Mouse (Mus musculus) kidney, adult 18-20 months (tissue): ENCODE measurements around the gene Gm20388.

Experiments
- DNase-seq: peaks from one replicate; pipeline ENCODE4 v3.0.0; 2021

Gene Gm20388

GRCm38 (mm10) chr8:120959470-120959891 lies 1048.8 kb downstream of the Gm20388 start:
- DNase-seq, result no peak

DNA sequence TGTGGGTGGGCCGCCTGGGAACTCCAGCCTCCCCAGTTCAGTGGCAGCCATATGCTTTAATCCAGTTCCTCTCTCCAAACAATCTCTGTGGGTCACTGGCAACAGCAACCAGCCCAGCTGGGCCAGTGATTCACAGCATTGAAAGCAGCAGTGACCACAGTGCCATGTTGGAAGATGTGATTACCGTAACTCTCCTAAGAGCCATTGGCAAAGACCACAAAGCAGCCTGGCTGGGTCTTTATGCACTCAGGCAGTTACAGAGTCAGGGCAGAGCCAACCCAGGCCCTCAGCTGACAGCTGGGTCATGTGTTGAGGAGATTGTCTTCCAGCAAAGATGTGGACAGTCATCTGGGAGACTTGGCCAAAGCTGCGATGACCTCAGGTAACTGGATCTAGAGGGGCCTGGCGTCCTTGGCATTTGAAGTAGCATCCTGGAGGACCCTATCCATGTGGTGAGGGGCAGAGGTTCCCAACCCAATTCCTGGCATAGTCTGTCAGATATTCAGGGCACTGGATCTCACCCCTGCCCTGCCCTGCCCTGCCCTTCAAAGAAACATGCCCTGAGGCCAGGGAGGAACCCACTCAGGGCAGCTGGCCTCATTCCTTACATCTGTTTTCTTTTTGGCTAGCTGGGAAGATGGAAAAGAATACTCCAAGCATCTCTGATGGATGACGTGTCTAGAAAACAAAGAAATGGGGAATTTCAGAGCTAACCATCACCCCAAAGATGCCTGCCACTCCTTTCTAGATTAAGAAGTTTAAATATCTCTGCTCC lies 1052.2 kb downstream of the Gm20388 start:
- DNase-seq, result no peak

DNA sequence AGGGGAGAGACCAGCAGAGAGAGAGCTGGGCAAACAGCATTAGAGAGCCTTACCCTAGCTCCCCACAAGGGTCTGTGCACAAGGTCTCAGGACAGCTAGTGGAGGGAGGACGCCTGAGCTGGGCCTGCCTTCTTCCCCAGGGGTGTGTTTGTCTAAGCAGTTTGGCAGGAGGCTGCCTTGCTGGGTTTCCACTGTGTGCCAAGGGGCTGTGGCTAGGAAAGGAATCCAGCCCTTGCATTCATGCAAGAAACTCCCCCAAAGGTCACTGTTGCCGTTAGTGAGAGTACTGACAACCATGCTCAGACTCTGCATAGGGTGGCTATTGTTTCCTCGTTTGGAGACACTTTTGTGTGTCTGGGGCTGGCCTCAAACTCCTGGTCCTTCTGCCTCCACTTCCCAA lies 1055.9 kb downstream of the Gm20388 start:
- no peak for DNase-seq

GRCm38 (mm10) chr8:120968308-120968707 lies 1057.7 kb downstream of the Gm20388 start:
- DNase-seq, result no peak

DNA sequence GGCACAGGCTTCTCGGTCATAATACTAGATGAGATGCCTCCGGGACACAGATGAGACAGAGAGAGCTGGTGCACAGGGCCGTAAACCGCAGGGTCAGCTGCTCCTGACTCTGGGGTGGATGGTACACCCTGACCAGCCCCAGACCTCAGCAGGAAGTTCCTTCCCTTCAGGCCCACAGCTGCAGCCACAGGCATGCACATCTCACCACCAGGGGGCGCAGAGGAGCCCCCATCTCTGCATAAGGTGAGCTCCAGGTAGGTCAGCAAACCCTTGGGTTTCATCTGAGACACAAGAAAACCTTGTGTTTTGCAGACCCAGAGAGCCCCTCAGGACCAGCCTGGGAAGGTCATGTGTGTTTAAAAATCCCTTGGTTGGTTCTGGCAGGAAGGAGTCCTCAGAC lies 1059.7 kb downstream of the Gm20388 start:
- DNase-seq, result peak; percentile 65

DNA sequence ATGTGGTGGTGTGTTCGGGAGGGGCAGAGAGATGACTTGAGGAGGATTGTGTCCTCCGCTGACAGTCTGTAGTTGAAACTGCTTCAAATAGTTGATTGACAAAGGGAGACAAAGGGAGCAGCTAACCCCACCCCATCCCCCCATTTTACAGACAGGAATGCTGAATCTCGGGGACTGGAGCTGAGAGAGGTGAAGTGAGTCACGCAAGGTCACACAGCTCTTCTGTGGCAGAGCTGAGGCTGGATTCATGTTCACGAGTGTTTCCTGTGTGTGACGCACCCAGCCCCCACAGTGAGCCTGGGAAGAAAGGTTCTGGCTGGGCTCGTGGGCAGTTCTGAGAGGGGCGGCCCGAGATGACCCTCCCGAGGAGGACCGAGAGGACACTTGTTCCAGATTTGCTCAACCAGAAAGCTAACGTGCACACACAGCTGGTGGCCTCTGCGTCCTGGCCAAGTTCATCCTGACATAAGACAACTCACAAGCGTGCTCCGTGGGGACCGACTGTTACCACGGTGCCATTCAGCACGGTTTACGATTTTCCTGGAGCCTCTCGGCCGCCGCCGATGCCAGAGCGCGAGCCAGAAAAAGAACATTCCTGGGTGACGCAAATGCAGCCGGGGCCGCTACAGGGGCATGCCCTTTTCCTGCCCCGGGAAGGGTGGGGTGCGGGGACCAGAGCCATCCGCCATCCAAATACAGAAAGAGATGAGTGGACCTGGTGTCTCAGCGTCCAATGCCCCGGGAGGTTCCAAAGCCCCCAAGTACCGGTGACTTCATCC lies 1061.2 kb downstream of the Gm20388 start:
- peak; percentile 57 for DNase-seq

DNA sequence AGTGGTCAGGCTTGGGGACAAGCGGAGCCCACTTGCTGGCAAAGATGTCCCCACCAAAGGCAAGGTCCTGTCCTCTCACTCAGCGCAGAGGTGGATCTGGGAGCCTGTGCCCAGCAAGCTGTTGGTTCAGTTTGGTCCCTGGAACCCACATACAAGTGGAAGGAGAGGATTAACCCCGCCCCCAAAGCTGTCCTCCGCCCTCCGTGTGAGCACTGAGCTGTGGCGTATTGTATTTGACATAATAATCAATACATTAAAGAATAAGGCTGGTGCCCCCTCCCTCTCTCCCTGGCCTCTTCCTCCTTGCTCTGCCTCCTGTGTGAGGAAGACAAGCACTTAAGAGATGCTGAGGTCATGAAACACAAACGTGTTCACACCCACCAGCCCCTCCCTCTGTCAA lies 1062.4 kb downstream of the Gm20388 start:
- no peak for DNase-seq

- no peak for DNase-seq
Observed at GRCm38 (mm10) chr8:120977131-120977530, 1066.5 kb downstream of the Gm20388 start.

GRCm38 (mm10) chr8:120979210-120979609 lies 1068.6 kb downstream of the Gm20388 start:
- DNase-seq, result no peak

DNA sequence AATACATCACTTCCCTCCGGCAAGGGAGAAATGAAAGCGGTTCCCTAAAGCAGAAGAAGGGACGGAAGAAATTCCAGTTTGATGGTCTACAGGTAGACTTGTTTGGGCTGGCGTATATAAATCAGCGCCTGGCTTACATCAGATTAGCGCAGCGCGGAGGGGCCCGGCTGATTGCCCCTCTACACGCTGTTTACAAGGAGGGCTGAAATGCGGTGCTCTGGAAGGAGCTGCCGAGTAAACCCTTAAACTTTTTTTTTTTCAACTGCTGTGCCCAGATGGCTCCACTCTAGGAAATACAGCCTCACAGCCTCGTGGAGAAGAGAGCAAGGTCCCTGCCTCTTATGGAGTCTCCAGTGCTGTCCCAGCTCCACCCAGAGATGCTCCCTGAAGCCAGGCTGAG lies 1070.3 kb downstream of the Gm20388 start:
- DNase-seq, result no peak

GRCm38 (mm10) chr8:120984888-120985287 lies 1074.2 kb downstream of the Gm20388 start:
- DNase-seq, result no peak

DNA sequence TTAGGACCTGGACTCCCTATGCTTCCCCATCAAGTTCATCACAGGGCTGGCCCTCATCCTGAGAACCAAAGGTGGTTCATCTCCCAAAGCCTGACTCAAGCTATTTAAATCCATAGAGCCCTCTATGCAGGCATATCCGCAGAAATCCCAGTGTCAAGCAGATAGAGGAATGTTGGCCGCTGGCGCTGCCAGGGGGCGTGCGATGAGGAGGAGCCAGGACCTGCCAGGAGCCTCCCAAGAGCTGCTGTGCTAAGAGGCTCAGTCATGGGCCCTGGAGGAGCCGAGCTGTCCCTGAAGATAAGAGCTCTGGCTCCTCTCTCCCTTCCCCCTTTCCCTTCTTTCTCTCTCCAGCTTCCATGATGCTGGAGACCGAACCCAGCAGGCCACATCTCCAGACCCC lies 1075.4 kb downstream of the Gm20388 start:
- no peak for DNase-seq

DNA sequence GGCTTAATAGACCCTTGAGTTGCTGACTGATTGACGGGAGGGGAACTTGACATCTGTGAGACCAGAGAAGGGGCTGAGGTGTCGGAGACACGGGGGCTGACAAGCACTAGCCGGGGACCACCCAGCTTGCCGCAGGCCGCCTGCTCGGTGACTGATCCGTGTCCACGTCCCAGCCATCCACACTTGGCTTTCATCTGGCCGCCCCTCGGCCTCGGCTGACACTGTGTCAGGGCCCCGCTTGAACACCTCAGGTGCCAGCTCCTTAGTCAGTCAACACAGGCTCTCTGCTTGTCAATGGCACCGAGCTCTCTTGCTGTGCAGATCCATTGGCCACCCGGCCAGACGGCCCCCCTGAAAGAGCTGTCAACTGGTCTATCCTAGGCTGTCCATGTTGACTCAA lies 1083.1 kb downstream of the Gm20388 start:
- no peak for DNase-seq

- no peak for DNase-seq
Observed at GRCm38 (mm10) chr8:120995424-120995823, 1084.8 kb downstream of the Gm20388 start.

DNA sequence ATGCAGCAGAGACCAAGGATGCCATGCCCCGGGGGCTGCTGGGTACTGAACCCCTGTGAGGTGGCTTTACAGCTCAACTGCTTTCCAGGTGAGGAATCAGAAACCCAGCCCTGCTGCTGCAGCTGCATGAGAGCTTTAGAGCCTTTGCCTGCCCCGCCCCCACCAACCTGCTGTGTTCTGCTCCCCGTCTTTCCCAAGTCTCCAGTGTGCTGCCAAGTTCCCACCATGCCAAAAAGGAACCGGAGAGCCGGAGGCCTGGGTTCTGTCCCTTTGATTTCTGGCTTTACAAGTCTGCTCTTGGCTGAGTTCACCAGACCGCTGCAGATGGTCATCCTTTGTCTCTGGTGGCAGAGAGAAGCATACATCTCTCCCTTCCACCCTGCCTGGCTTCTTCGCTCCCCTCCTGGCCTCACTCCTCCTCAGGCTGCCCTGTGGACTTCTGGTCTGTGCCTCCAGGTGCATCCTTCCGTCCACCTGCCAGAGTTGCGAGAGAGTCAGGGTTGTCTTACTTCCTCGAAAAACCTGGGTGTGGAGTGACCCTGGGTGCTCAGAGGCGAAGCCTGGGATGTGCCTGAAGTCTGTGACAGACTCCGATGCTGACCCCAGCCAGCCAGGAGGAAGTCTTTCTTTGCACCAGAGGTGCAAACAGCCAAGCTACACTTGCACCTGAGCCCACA lies 1086.4 kb downstream of the Gm20388 start:
- DNase-seq, result no peak

- no peak for DNase-seq
Observed at GRCm38 (mm10) chr8:120997926-120998325, 1087.3 kb downstream of the Gm20388 start.

- peak; percentile 8 for DNase-seq
Observed at GRCm38 (mm10) chr8:120998966-120999365, 1088.3 kb downstream of the Gm20388 start.

DNA sequence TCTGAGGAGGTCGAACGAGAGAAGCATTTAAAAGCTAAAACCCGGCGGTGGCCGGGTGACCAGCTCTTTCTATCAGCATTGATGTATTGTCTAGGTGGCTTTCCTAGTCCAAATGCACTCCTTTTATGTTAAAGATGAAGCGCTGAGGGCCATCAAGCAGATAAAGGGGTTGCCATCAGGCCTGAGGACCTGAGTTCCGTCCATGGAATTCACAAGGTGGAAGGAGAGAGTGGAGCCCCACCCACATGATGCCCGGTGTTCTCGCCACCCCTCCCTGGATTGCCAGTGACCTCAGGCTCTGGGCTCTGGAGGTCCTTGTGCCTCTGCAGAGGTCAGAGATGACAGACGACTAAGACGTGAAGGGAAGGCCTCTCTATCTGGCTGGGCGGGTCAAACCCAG lies 1091.3 kb downstream of the Gm20388 start:
- no peak for DNase-seq

DNA sequence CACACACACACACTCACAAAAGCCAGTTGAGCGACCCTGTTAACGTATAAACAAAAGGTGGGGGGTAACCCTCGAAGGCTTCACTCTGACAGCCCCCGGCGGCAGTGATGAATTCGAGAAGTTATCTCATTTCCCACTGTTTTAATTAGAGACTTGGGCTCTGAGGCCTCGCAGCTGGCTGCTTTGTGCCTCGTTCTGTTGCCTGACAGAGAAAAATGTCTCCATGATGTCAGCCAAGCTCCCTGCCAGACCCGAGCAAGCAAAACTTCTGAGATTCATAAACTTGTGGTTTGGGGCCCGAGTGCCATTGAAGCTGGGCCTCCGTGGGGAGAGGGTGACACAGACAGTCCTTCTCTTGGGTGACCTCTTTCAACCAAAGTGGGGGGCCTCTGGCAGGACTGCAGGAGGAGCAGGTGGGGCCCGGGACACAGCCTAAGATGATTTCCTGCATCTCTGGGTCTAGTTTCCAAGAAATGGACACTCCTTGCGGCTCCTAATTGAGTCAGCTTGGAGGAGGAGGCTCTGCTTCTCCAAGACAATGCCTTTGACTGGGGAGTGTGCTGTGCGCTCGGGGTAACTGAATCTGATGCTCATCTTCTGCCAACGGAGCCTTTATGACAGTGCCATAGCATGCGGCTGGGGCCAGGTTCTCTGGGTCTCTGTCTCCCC lies 1092.4 kb downstream of the Gm20388 start:
- DNase-seq, result no peak

GRCm38 (mm10) chr8:121003639-121004038 lies 1093.0 kb downstream of the Gm20388 start:
- DNase-seq, result no peak

DNA sequence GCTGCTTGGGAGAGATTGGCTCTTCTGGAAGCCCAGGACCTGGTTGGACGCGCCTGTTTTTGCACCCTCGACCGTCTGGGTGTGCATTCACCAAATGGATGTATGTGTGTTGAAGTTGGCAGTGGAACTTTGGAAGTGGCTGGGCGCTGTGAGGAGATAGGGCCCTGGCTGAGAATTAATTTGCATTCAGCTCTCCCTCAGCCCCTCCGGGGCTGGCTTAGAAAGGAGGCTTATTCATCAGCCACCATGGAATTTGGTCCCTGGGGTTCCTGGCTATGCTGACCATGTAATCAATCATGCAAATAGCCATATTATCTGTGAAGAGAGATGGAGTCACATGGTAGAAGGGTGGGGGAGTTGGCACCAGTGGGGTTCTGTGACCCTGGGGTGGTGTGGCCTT lies 1102.7 kb downstream of the Gm20388 start:
- no peak for DNase-seq

DNA sequence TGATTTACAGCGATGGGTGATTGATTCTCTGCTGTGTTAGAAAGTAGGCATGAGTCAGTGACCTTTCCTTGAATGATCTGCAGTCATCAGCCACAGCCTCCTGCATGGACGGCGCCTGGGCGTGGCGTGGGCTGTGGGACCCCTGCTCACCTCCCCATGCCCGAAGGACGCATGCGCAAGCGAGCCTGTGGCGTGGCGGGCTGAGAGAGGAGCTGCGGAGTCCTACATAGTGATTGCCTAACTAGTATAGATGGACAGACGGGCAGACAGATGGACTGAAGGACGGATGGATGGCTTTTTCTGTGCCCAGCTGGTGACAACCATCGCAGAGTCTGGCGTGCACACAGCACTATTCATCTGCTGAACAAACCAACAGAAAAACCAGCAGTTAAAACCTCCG lies 1106.0 kb downstream of the Gm20388 start:
- DNase-seq, result no peak

- DNase-seq, result no peak
Observed at GRCm38 (mm10) chr8:121018236-121018635, 1107.6 kb downstream of the Gm20388 start.
